Mouse (Mus musculus): ENCODE data around the gene Chrdl1. TPM values are rescaled to one million over a fixed set of nuclear protein-coding genes. Genes with fewer than 3 reads are reported as not detected.
A peak's percentile ranks its signal among the peaks of the same experiment; 100 is the strongest.

Gene Chrdl1
- total and polyA plus RNA-seq, 3 experiments, result 0.21 to 6.6 (median 0.71) TPM

- H3K36me3 ChIP-seq (replicated peaks in 1 of 2; ENCODE audit: control insufficient read depth in 1 of 2, insufficient read depth in 1 of 2, low read length in 1 of 2), result no peaks in the 10 kb centered on the region
- in situ Hi-C loops (cut with MboI; ENCODE audit: low pct_ligation_motif_present, low pct_unique_long_range_greater_than_20kb, low sequenced_read_pairs), result no loop called here
- no peak overlapping the region for H3K4me2 ChIP-seq (ENCODE audit: insufficient read depth, low read depth, poor library complexity, severe bottlenecking)
- dilution Hi-C loops (cut with MboI; ENCODE audit: extremely low pct_ligation_motif_present, extremely low pct_unique_long_range_greater_than_20kb, low sequenced_read_pairs), result no loop called here
- H3K9me3 ChIP-seq (replicated peaks; ENCODE audit: low read length), result no peaks in the 10 kb centered on the region
- no peak for DNase-seq (ENCODE audit: extremely low read depth)
- no peak overlapping the region for H3K9ac ChIP-seq (ENCODE audit: insufficient read depth, low read depth)
- no peaks in the 10 kb centered on the region for H3K27me3 ChIP-seq (replicated peaks)
- H3K79me2 ChIP-seq (replicated peaks; ENCODE audit: control insufficient read depth, extremely low read depth, insufficient read depth, poor library complexity, severe bottlenecking), result no peaks in the 10 kb centered on the region
- H3K27ac ChIP-seq (ENCODE audit: insufficient read depth, low read depth), result no peak overlapping the region
- peaks cover 5% of the 10 kb centered on the region in 2 experiments; a peak in 2 of 4 replicates for H3K4me1 ChIP-seq (ENCODE audit: control insufficient read depth in 1 of 2, insufficient read depth in 2 of 2)
- no peak overlapping the region for H3K4me3 ChIP-seq (replicated peaks in 1 of 3; ENCODE audit: low read depth in 2 of 3, low read length in 2 of 3, poor library complexity in 1 of 3)
- TF ChIP-seq POLR2A (IDR thresholded peaks at IDR 0.05; ENCODE audit: low read depth, low read length) (no peak), BHLHE40 (IDR thresholded peaks at IDR 0.05; ENCODE audit: low read depth, low read length) (no peak), KAT2A (IDR thresholded peaks at IDR 0.05; ENCODE audit: insufficient replicate concordance, low read length) (no peak), JUN (IDR thresholded peaks at IDR 0.05; ENCODE audit: insufficient read depth, low read depth, low read length) (no peak)
Observed at GRCm38 (mm10) chrX:143347227-143347626, 46.8 kb downstream of the Chrdl1 start.

- Histone ChIP-seq H3K9me3 (replicated peaks; ENCODE audit: low read length) (no peaks in the 10 kb centered on the region), H3K4me3 (replicated peaks in 1 of 3; ENCODE audit: low read depth in 2 of 3, low read length in 2 of 3, poor library complexity in 1 of 3) (no peak overlapping the region), H3K4me1 (ENCODE audit: control insufficient read depth in 1 of 2, insufficient read depth in 2 of 2) (peaks cover 5% of the 10 kb centered on the region in 2 experiments; a peak in 2 of 4 replicates), H3K27ac (ENCODE audit: insufficient read depth, low read depth) (no peak overlapping the region), H3K36me3 (replicated peaks in 1 of 2; ENCODE audit: control insufficient read depth in 1 of 2, insufficient read depth in 1 of 2, low read length in 1 of 2) (no peaks in the 10 kb centered on the region), H3K79me2 (replicated peaks; ENCODE audit: control insufficient read depth, extremely low read depth, insufficient read depth, poor library complexity, severe bottlenecking) (no peaks in the 10 kb centered on the region), H3K4me2 (ENCODE audit: insufficient read depth, low read depth, poor library complexity, severe bottlenecking) (no peak overlapping the region), H3K27me3 (replicated peaks) (no peaks in the 10 kb centered on the region), H3K9ac (ENCODE audit: insufficient read depth, low read depth) (no peak overlapping the region)
- dilution Hi-C loops (cut with MboI; ENCODE audit: extremely low pct_ligation_motif_present, extremely low pct_unique_long_range_greater_than_20kb, low sequenced_read_pairs) (no loop called here), in situ Hi-C loops (cut with MboI; ENCODE audit: low pct_ligation_motif_present, low pct_unique_long_range_greater_than_20kb, low sequenced_read_pairs) (no loop called here)
- TF ChIP-seq ZNF384 (IDR thresholded peaks at IDR 0.05; ENCODE audit: low read depth, low read length) (no peak), MXI1 (IDR thresholded peaks at IDR 0.05; ENCODE audit: low read depth, low read length) (no peak), MAFK (IDR thresholded peaks at IDR 0.05; ENCODE audit: insufficient replicate concordance, low read length) (no peak), NELFE (IDR thresholded peaks at IDR 0.05; ENCODE audit: low read depth, low read length) (no peak), HCFC1 (IDR thresholded peaks at IDR 0.05; ENCODE audit: low read depth, low read length) (no peak), EP300 (IDR thresholded peaks at IDR 0.05; ENCODE audit: low read length) (no peak), SIN3A (IDR thresholded peaks at IDR 0.05; ENCODE audit: low read length) (no peak)
- no peak for DNase-seq (ENCODE audit: extremely low read depth)
Observed at GRCm38 (mm10) chrX:143346739-143347138, 47.3 kb downstream of the Chrdl1 start.

GRCm38 (mm10) chrX:143344509-143345495, 49.3 kb downstream of the Chrdl1 start:
- dilution Hi-C loops (cut with MboI; ENCODE audit: extremely low pct_ligation_motif_present, extremely low pct_unique_long_range_greater_than_20kb, low sequenced_read_pairs) (no loop called here), in situ Hi-C loops (cut with MboI; ENCODE audit: low pct_ligation_motif_present, low pct_unique_long_range_greater_than_20kb, low sequenced_read_pairs) (no loop called here)
- Histone ChIP-seq H3K4me3 (replicated peaks in 1 of 3; ENCODE audit: low read depth in 2 of 3, low read length in 2 of 3, poor library complexity in 1 of 3) (no peak overlapping the region), H3K4me1 (ENCODE audit: control insufficient read depth in 1 of 2, insufficient read depth in 2 of 2) (peaks cover 5% of the 10 kb centered on the region in 2 experiments; a peak in 2 of 4 replicates), H3K4me2 (ENCODE audit: insufficient read depth, low read depth, poor library complexity, severe bottlenecking) (no peak overlapping the region), H3K27me3 (replicated peaks) (no peaks in the 10 kb centered on the region), H3K36me3 (replicated peaks in 1 of 2; ENCODE audit: control insufficient read depth in 1 of 2, insufficient read depth in 1 of 2, low read length in 1 of 2) (no peaks in the 10 kb centered on the region), H3K27ac (ENCODE audit: insufficient read depth, low read depth) (no peak overlapping the region), H3K9ac (ENCODE audit: insufficient read depth, low read depth) (no peak overlapping the region), H3K79me2 (replicated peaks; ENCODE audit: control insufficient read depth, extremely low read depth, insufficient read depth, poor library complexity, severe bottlenecking) (no peaks in the 10 kb centered on the region), H3K9me3 (replicated peaks; ENCODE audit: low read length) (no peaks in the 10 kb centered on the region)
- TF ChIP-seq POLR2AphosphoS2 (IDR thresholded peaks at IDR 0.05; ENCODE audit: low read depth, low read length), result no peak
- peak; percentile 49; the same call in 1 of the 2 replicates for TF ChIP-seq EP300 (IDR thresholded peaks at IDR 0.05; ENCODE audit: low read length)
- peak; percentile 11 for DNase-seq (ENCODE audit: extremely low read depth)

All from CH12.LX (cell line).